Mouse (Mus musculus): ENCODE results near the gene Zic3. TPM values are rescaled to one million over a fixed set of nuclear protein-coding genes. Genes with fewer than 3 reads are reported as not detected.

Zic3 gene
- polyA plus RNA-seq, 1 experiment from 2014 or later, result not detected

DNA sequence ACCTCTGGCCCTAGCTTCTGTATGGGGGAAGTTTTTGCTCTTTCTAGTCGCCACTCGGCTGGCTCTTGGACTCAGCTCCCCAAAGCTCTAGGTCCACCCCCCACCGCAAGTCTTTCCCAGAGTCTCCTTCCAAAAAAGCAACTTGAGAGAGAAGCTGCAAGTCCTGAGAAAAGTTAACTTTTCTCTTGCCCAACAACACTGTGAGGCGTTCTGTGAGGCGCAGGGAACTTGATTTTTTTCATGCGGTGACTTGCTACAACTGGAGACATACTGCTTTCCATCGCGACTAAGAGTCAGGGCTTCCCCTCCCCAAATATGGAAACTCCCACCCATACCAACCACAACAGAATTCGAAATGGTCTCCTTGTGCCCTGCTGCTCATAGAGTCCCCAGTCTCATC is 5.1 kb downstream of the Zic3 start:
- Histone ChIP-seq H3K27ac (ENCODE audit: low read length) (no peak overlapping the region), H3K4me1 (replicated peaks; ENCODE audit: control insufficient read depth, insufficient read depth, low read length) (no peaks in the 10 kb centered on the region; the same call in 1 of the 2 replicates), H3K9me3 (ENCODE audit: control insufficient read depth, low read length) (no peaks in the 10 kb centered on the region; the same call in 1 of the 2 replicates), H3K4me2 (ENCODE audit: low read depth, low read length) (no peak overlapping the region), H3K27me3 (ENCODE audit: control insufficient read depth, insufficient read depth, low read depth, low read length) (peaks cover 69% of the 10 kb centered on the region), H3K4me3 (ENCODE audit: low read length) (no peak overlapping the region), H3K36me3 (ENCODE audit: control insufficient read depth, insufficient read depth, low read length) (no peaks in the 10 kb centered on the region), H3K9ac (ENCODE audit: low read length) (no peak overlapping the region)
- ATAC-seq (ENCODE audit: low read depth), result no peak
- 20% methylated on average over 9 of the region's 9 CpGs for WGBS

DNA sequence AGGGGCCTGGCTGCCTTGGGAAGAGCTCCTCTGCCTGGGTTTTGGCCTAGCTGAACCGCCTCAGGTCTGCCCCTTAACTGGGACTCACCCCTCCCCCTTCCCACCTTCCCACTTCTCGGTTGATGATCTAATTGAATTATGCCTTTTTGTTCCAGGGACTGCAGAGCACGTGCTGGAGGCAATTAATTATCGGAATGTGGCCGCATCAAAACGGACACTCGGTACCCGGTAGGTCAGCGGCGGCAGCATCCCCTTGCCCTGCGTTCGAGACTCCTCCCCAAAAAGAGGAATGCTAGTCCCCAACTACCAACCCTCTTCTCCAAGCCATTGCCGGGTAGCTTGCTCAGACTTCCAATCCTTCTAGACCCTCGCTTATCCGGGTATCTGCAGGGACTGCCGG is 5.6 kb downstream of the Zic3 start:
- peaks cover 68% of the 10 kb centered on the region for H3K27me3 ChIP-seq (ENCODE audit: control insufficient read depth, insufficient read depth, low read depth, low read length)
- no peak overlapping the region for H3K4me2 ChIP-seq (ENCODE audit: low read depth, low read length)
- H3K27ac ChIP-seq (ENCODE audit: low read length), result no peak overlapping the region
- no peak overlapping the region for H3K9ac ChIP-seq (ENCODE audit: low read length)
- no peak for ATAC-seq (ENCODE audit: low read depth)
- H3K4me1 ChIP-seq (replicated peaks; ENCODE audit: control insufficient read depth, insufficient read depth, low read length), result no peaks in the 10 kb centered on the region; the same call in 1 of the 2 replicates
- no peaks in the 10 kb centered on the region for H3K36me3 ChIP-seq (ENCODE audit: control insufficient read depth, insufficient read depth, low read length)
- no peaks in the 10 kb centered on the region; the same call in 1 of the 2 replicates for H3K9me3 ChIP-seq (ENCODE audit: control insufficient read depth, low read length)
- WGBS, result 9% methylated on average over 16 of the region's 16 CpGs
- H3K4me3 ChIP-seq (ENCODE audit: low read length), result no peak overlapping the region

DNA sequence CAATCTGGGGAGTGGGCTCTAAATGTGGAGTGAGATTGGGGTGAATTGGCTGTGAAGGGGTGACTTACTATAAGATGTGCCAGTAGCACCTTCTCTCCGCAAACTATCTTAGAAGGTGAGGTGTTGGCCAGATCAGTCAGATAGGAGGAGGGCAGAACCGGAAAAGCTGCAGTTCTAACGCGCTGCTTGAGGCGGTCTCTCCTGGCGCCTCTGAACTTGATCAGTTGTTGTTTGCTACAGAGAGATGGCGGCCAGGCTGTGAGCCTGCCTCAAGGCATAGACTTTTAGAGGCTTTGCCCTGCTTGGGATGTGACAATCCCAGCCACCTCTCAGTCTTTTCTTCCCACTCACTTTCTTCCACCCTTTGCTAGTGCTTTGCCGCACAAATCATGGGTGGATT is 6.4 kb downstream of the Zic3 start:
- peaks cover 74% of the 10 kb centered on the region for H3K27me3 ChIP-seq (ENCODE audit: control insufficient read depth, insufficient read depth, low read depth, low read length)
- 20% methylated on average over 8 of the region's 8 CpGs for WGBS

DNA sequence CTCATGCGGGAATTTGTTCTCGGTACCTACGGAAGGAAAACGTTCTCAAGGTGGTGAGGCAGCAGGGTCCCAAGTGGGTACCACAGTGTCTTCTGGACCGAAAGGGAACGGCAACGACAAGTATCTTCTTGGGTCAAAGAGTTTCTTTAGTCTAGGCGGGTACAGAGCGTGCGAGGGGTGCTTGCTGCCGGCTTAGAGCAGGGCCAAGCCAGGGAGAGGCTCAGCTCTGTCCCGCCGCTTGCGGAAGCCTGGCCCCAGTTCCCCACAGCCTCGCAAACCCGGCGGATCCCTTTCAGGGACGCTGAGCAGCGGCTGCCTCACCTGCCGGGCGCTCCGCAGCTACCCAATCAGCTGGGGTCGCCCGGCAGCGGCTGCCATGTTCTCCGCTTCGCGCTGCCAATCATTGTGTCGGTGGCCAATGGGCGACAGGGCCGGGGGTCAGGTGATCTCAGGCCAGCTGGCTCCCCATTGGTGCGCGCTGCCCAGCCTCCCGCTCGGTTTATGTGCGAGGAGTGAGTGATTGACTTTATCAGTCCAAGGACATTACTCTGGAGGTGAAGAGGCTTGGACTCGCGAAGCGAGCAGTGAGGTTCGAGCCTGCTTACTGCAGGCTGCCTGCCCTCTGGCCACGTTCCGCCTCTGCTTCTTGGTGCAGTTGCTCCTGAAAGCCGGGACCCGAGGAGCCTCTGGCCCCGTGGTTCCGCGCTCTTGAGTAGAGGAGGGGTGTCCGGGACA is 7.8 kb downstream of the Zic3 start:
- H3K9ac ChIP-seq (ENCODE audit: low read length), result no peak overlapping the region
- H3K4me2 ChIP-seq (ENCODE audit: low read depth, low read length), result peak overlapping the region; percentile 54
- peak; percentile 80 for ATAC-seq (ENCODE audit: low read depth)
- H3K4me3 ChIP-seq (ENCODE audit: low read length), result peak overlapping the region; percentile 41
- no peaks in the 10 kb centered on the region; the same call in 1 of the 2 replicates for H3K9me3 ChIP-seq (ENCODE audit: control insufficient read depth, low read length)
- 17% methylated on average over 41 of the region's 48 CpGs for WGBS
- H3K27ac ChIP-seq (ENCODE audit: low read length), result no peak overlapping the region
- no peaks in the 10 kb centered on the region for H3K36me3 ChIP-seq (ENCODE audit: control insufficient read depth, insufficient read depth, low read length)
- peaks cover 72% of the 10 kb centered on the region for H3K27me3 ChIP-seq (ENCODE audit: control insufficient read depth, insufficient read depth, low read depth, low read length)
- H3K4me1 ChIP-seq (replicated peaks; ENCODE audit: control insufficient read depth, insufficient read depth, low read length), result no peaks in the 10 kb centered on the region; the same call in 1 of the 2 replicates

More for the DNA sequence above, 6.4 kb downstream of the Zic3 start:
- H3K4me3 ChIP-seq (ENCODE audit: low read length), result no peak overlapping the region
- H3K27ac ChIP-seq (ENCODE audit: low read length), result no peak overlapping the region
- no peak overlapping the region for H3K9ac ChIP-seq (ENCODE audit: low read length)
- ATAC-seq (ENCODE audit: low read depth), result no peak
- H3K4me2 ChIP-seq (ENCODE audit: low read depth, low read length), result no peak overlapping the region
- no peaks in the 10 kb centered on the region; the same call in 1 of the 2 replicates for H3K9me3 ChIP-seq (ENCODE audit: control insufficient read depth, low read length)
- H3K36me3 ChIP-seq (ENCODE audit: control insufficient read depth, insufficient read depth, low read length), result no peaks in the 10 kb centered on the region
- H3K4me1 ChIP-seq (replicated peaks; ENCODE audit: control insufficient read depth, insufficient read depth, low read length), result no peaks in the 10 kb centered on the region; the same call in 1 of the 2 replicates

DNA sequence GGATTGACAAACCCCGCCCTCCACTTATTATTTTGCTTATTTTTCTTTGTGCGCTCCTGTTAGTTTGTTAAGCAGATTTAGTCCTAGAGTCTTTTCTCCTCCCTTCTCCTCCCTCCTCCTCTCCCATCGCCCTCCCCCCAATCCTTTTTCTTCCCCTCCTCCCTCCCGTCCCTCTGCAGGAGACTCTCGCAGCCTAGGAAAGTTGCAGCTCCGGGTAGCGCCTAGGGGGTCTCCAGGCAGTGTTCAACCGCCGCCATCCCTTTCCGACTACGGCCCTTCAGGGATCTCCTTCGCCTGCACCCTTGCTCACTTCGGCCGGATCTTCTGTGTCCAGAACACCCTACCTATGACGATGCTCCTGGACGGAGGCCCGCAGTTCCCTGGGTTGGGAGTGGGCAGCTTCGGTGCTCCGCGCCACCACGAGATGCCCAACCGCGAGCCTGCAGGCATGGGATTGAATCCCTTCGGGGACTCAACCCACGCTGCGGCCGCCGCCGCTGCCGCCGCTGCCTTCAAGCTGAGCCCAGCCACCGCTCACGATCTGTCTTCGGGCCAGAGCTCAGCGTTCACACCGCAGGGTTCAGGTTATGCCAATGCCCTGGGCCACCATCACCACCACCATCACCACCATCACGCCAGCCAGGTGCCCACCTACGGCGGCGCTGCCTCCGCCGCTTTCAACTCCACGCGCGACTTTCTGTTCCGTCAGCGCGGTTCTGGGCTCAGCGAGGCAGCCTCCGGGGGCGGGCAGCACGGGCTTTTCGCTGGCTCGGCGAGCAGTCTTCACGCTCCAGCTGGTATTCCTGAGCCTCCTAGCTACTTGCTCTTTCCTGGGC is 8.6 kb downstream of the Zic3 start:
- peaks cover 66% of the 10 kb centered on the region for H3K27me3 ChIP-seq (ENCODE audit: control insufficient read depth, insufficient read depth, low read depth, low read length)
- 0 out of 2 replicates have a peak, but pooled peaks have one; percentile 28 for ATAC-seq (ENCODE audit: low read depth)
- H3K9ac ChIP-seq (ENCODE audit: low read length), result no peak overlapping the region
- no peaks in the 10 kb centered on the region for H3K36me3 ChIP-seq (ENCODE audit: control insufficient read depth, insufficient read depth, low read length)
- no peaks in the 10 kb centered on the region; the same call in 1 of the 2 replicates for H3K9me3 ChIP-seq (ENCODE audit: control insufficient read depth, low read length)
- WGBS, result 17% methylated on average over 54 of the region's 56 CpGs
- H3K4me3 ChIP-seq (ENCODE audit: low read length), result peak overlapping the region; percentile 41
- H3K4me1 ChIP-seq (replicated peaks; ENCODE audit: control insufficient read depth, insufficient read depth, low read length), result no peaks in the 10 kb centered on the region; the same call in 1 of the 2 replicates
- H3K27ac ChIP-seq (ENCODE audit: low read length), result no peak overlapping the region
- H3K4me2 ChIP-seq (ENCODE audit: low read depth, low read length), result peak overlapping the region; percentile 54

DNA sequence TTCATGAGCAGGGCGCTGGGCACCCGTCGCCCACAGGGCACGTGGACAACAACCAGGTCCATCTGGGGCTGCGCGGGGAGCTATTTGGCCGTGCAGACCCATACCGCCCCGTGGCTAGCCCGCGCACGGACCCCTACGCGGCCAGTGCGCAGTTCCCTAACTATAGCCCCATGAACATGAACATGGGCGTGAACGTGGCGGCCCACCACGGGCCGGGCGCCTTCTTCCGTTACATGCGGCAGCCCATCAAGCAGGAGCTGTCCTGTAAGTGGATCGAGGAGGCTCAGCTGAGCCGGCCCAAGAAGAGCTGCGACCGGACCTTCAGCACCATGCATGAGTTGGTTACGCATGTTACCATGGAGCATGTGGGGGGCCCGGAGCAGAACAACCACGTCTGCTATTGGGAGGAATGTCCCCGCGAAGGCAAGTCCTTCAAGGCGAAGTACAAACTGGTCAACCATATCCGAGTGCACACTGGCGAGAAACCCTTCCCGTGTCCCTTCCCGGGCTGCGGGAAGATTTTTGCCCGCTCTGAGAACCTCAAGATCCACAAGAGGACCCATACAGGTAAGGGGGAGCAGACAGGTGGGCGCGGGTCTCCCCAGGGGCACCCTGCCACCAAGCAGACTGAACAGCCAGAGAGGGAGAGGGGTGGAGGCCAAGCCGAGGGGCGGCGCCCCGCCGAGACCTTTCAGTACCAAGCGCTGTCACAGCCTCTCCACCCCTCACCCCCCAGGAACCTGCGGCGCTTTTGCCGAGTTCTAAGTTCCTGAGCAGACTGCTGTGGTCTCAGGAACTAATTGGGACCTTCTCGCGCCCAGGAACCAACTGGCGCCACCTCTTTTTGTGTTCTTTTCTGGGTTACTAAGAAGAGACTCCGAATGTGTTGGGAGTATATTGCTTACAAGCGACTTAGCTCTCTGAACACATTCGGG is 9.4 kb downstream of the Zic3 start:
- no peaks in the 10 kb centered on the region for H3K36me3 ChIP-seq (ENCODE audit: control insufficient read depth, insufficient read depth, low read length)
- WGBS, result 21% methylated on average over 54 of the region's 56 CpGs
- no peaks in the 10 kb centered on the region; the same call in 1 of the 2 replicates for H3K4me1 ChIP-seq (replicated peaks; ENCODE audit: control insufficient read depth, insufficient read depth, low read length)
- H3K4me2 ChIP-seq (ENCODE audit: low read depth, low read length), result peak overlapping the region; percentile 54; the same call in 1 of the 2 replicates
- peaks cover 69% of the 10 kb centered on the region for H3K27me3 ChIP-seq (ENCODE audit: control insufficient read depth, insufficient read depth, low read depth, low read length)
- peak overlapping the region; percentile 41 for H3K4me3 ChIP-seq (ENCODE audit: low read length)
- no peak for ATAC-seq (ENCODE audit: low read depth)
- H3K9ac ChIP-seq (ENCODE audit: low read length), result no peak overlapping the region
- H3K9me3 ChIP-seq (ENCODE audit: control insufficient read depth, low read length), result no peaks in the 10 kb centered on the region; the same call in 1 of the 2 replicates
- H3K27ac ChIP-seq (ENCODE audit: low read length), result no peak overlapping the region

DNA sequence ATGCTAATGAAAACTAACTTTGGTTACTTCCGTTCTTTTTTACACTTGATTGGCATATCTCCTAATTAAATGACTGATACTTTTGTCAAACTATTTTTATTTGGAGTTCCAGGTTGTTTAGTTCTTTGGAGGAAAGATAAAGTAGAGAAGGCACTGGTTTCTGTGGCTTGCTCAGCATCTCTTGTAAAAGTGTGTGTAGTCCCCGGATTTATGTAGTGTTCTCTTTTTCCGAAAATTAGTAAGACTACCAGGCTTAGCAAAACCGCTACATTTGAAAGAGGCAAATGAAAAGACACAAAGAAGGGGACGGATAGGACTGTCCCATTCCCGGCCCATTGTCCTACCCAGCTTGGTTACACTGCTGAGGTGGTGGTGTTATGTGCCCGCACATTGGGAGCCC is 10.1 kb downstream of the Zic3 start:
- Histone ChIP-seq H3K9me3 (ENCODE audit: control insufficient read depth, low read length) (no peaks in the 10 kb centered on the region; the same call in 1 of the 2 replicates), H3K4me3 (ENCODE audit: low read length) (no peak overlapping the region), H3K4me2 (ENCODE audit: low read depth, low read length) (no peak overlapping the region), H3K9ac (ENCODE audit: low read length) (no peak overlapping the region), H3K4me1 (replicated peaks; ENCODE audit: control insufficient read depth, insufficient read depth, low read length) (no peaks in the 10 kb centered on the region; the same call in 1 of the 2 replicates), H3K27ac (ENCODE audit: low read length) (no peak overlapping the region), H3K36me3 (ENCODE audit: control insufficient read depth, insufficient read depth, low read length) (no peaks in the 10 kb centered on the region), H3K27me3 (ENCODE audit: control insufficient read depth, insufficient read depth, low read depth, low read length) (peaks cover 67% of the 10 kb centered on the region)
- WGBS, result 24% methylated on average over 7 of the region's 7 CpGs
- no peak for ATAC-seq (ENCODE audit: low read depth)

DNA sequence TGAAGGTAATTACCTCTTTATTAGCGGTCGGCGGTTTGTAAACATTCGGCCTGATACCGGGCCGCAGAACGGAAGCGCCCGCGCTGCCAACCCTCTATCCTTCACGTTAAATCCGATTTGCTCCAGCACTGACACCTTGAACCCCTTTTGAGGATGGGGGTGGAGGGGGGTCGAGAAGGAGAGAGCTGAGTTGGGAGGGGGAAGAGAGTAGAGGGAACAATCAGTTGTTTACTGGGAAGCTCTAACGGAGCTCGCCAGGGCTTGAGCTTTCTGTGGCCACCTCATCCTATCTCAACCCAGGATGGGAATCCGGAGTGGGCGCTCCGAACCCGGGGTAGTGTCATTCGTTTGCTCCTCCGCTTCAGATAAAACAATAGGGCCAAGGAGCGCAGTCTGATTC is 11.0 kb downstream of the Zic3 start:
- Histone ChIP-seq H3K4me1 (replicated peaks; ENCODE audit: control insufficient read depth, insufficient read depth, low read length) (no peaks in the 10 kb centered on the region; the same call in 1 of the 2 replicates), H3K9ac (ENCODE audit: low read length) (no peak overlapping the region), H3K27me3 (ENCODE audit: control insufficient read depth, insufficient read depth, low read depth, low read length) (peaks cover 69% of the 10 kb centered on the region), H3K36me3 (ENCODE audit: control insufficient read depth, insufficient read depth, low read length) (no peaks in the 10 kb centered on the region), H3K27ac (ENCODE audit: low read length) (no peak overlapping the region), H3K4me2 (ENCODE audit: low read depth, low read length) (no peak overlapping the region), H3K4me3 (ENCODE audit: low read length) (no peak overlapping the region), H3K9me3 (ENCODE audit: control insufficient read depth, low read length) (no peaks in the 10 kb centered on the region; the same call in 1 of the 2 replicates)
- 8% methylated on average over 21 of the region's 22 CpGs for WGBS
- no peak for ATAC-seq (ENCODE audit: low read depth)

Measured in lung, embryonic 16.5 days (tissue).